Mouse (Mus musculus) E14TG2a.4 (cell line): ENCODE results near the gene Igsf8.

Experiments
- CTCF ChIP-seq: conservative IDR thresholded peaks from 2 replicates; pipeline ENCODE4 v1.5.1; 2014; ENCODE audit warnings: low read length
- NANOG ChIP-seq: IDR thresholded peaks from 2 replicates; pipeline ENCODE4 v1.6.1; 2014; ENCODE audit warnings: borderline replicate concordance, low read length, mixed read lengths
- POU5F1 ChIP-seq: IDR thresholded peaks from 2 replicates; pipeline ENCODE4 v1.6.1; 2014; ENCODE audit warnings: low read length, borderline replicate concordance

DNA sequence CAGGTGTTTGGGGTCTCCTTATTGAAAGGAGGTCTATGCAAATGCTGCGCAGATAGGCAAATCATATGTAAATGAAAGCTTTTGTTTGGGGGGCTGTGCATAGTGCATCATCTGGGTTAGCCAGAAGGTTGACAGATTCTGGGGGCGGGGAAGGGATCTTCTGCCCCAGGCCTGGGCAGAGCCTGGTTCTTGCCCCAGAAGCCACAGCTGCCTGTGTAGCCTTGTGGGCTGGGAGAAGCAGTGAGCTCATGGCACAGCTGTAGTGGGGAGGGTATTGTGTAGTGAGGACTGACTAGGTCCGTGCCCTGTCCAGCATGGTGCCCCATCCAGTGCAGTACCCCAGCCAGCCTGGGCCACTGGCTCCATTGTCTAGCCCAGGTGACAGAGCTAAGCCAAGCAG is 53.5 kb downstream of the Igsf8 start:
- TF ChIP-seq CTCF (no peak), NANOG (no peak), POU5F1 (no peak)
